Mouse (Mus musculus): Measurements from ENCODE around the gene Ebf4. TPM values are rescaled to one million over a fixed set of nuclear protein-coding genes. Genes with fewer than 3 reads are reported as not detected.

Ebf4 gene
- polyA plus RNA-seq (2014; fragmentation: Nextera tagmentation; extraction: Ambion mirVana): 1.3 and 1.4 TPM in 2 replicates

DNA sequence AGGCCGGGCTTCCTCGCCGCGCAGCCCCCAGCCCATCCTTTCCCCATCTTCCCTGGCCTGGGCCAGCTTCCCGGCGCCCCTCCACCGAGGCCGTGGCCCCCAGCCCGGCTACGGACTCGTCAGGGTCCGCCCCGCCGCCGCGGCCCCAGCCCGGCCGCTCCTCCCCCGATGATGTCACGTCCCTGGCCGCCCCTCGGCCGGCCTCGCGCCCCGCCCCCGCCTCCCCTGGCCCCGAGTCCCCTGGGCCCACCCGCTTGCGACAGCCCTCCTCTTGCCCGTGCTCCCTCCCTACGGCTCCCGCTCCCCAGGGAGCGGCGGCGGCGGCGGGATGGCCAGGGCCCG lies at the start of gene Ebf4:
TSS of gene Ebf4 (plus strand) at position 234 of the 342 bp plus-strand sequence.
- no peaks in the 10 kb centered on the region for H3K36me3 ChIP-seq (replicated peaks; ENCODE audit: control insufficient read depth, insufficient read depth, low read depth, low read length)
- peak within 1 kb of the TSS; percentile 78 for H3K9ac ChIP-seq (replicated peaks; ENCODE audit: low read length)
- WGBS: under 1% methylated on average over 21 of the region's 39 CpGs
- peaks cover 4% of the 10 kb centered on the region; the same call in 1 of the 2 replicates for H3K4me1 ChIP-seq (ENCODE audit: control insufficient read depth, insufficient read depth, low read length)
- DNase-seq (ENCODE audit: low spot score) (peak; percentile 81), ATAC-seq (replicated peaks; ENCODE audit: insufficient number of reproducible peaks, low FRiP score, low TSS enrichment, low read depth) (peak; percentile 54)
- peak within 1 kb of the TSS; percentile 28; the same call in 1 of the 2 replicates for H3K27ac ChIP-seq (replicated peaks; ENCODE audit: low read depth, low read length)
- peaks cover 6% of the 10 kb centered on the region; the same call in 1 of the 2 replicates for H3K27me3 ChIP-seq (ENCODE audit: control insufficient read depth, insufficient read depth, low read length)
- no peaks in the 10 kb centered on the region for H3K9me3 ChIP-seq (replicated peaks; ENCODE audit: control insufficient read depth, low read length)
- peak within 1 kb of the TSS; percentile 87 for H3K4me2 ChIP-seq (ENCODE audit: low read depth, low read length)
- peak within 1 kb of the TSS; percentile 72 for H3K4me3 ChIP-seq (ENCODE audit: low read depth, low read length)

DNA sequence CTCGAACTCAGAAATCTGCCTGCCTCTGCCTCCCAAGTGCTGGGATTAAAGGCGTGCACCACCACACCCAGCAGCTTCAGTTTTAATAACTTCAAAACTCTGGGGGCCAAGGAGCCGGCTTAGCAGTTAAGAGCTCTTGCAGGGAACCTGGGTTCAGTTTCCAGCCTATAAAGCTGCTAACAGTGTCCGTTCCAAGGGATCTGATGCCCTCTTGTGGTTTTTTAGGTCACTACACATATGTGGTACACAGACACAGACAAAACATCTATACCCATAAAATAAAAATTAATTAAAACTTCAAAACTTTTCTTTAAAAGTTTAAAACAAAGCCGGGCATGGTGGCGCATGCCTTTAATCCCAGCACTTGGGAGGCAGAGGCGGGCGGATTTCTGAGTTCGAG lies 48.1 kb upstream of the Ebf4 start:
- ATAC-seq (replicated peaks; ENCODE audit: insufficient number of reproducible peaks, low FRiP score, low TSS enrichment, low read depth): no peak
- no peaks in the 10 kb centered on the region for H3K27me3 ChIP-seq (ENCODE audit: control insufficient read depth, insufficient read depth, low read length)
- H3K4me3 ChIP-seq (ENCODE audit: low read depth, low read length): no peak overlapping the region
- H3K36me3 ChIP-seq (replicated peaks; ENCODE audit: control insufficient read depth, insufficient read depth, low read depth, low read length): no peaks in the 10 kb centered on the region
- no peaks in the 10 kb centered on the region for H3K4me1 ChIP-seq (ENCODE audit: control insufficient read depth, insufficient read depth, low read length)
- no peak overlapping the region for H3K9ac ChIP-seq (replicated peaks; ENCODE audit: low read length)
- H3K9me3 ChIP-seq (replicated peaks; ENCODE audit: control insufficient read depth, low read length): no peaks in the 10 kb centered on the region
- H3K27ac ChIP-seq (replicated peaks; ENCODE audit: low read depth, low read length): no peak overlapping the region
- WGBS: 54% methylated on average over 9 of the region's 9 CpGs
- H3K4me2 ChIP-seq (ENCODE audit: low read depth, low read length): no peak overlapping the region
- DNase-seq (ENCODE audit: low spot score): peak; percentile 70

DNA sequence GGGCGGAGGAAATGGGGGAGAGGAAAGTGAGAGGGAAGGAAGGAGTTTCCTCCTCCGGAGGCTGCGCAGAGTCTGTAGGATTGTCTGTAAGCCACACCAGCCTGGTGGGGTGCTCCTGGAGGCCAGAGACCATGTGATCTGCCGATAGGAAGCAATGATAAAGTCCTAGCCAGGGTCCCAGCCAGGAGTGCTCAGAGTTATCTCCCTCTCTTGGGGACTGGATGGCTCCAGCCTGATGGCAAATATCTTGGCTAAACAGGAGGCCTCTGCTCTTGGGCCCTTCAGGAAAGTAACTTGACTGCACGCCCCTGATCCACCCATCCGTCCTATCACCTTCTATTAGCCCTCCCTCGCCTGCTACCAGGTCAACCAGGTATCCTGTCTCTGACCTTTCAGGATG lies 46.7 kb upstream of the Ebf4 start:
- H3K9ac ChIP-seq (replicated peaks; ENCODE audit: low read length): no peak overlapping the region
- no peak for ATAC-seq (replicated peaks; ENCODE audit: insufficient number of reproducible peaks, low FRiP score, low TSS enrichment, low read depth)
- H3K36me3 ChIP-seq (replicated peaks; ENCODE audit: control insufficient read depth, insufficient read depth, low read depth, low read length): no peaks in the 10 kb centered on the region
- no peak overlapping the region for H3K27ac ChIP-seq (replicated peaks; ENCODE audit: low read depth, low read length)
- no peaks in the 10 kb centered on the region for H3K27me3 ChIP-seq (ENCODE audit: control insufficient read depth, insufficient read depth, low read length)
- 73% methylated on average over 7 of the region's 7 CpGs for WGBS
- no peak overlapping the region for H3K4me2 ChIP-seq (ENCODE audit: low read depth, low read length)
- DNase-seq (ENCODE audit: low spot score): no peak
- H3K4me3 ChIP-seq (ENCODE audit: low read depth, low read length): no peak overlapping the region
- no peaks in the 10 kb centered on the region for H3K9me3 ChIP-seq (replicated peaks; ENCODE audit: control insufficient read depth, low read length)
- no peaks in the 10 kb centered on the region for H3K4me1 ChIP-seq (ENCODE audit: control insufficient read depth, insufficient read depth, low read length)

DNA sequence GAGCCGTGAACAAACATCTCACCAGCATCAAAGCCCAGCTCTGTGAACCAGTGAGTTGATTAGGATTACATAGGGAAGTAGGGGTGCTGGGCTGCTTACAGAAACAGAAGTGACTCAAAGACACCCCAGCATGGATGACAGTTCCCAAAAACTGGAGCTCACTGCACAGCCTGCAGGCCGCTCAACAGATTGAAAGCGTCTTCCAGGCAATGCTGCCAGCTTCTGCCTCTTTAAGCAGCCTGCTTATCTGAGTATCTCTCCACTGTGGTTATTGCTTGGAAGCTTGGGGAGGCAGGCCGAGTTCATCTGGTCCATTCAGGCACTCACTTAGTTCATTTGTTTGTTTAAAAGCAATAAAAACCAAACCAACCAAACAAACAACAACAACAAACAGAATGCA lies 38.2 kb upstream of the Ebf4 start:
- no peak for ATAC-seq (replicated peaks; ENCODE audit: insufficient number of reproducible peaks, low FRiP score, low TSS enrichment, low read depth)
- no peak overlapping the region for H3K9ac ChIP-seq (replicated peaks; ENCODE audit: low read length)

DNA sequence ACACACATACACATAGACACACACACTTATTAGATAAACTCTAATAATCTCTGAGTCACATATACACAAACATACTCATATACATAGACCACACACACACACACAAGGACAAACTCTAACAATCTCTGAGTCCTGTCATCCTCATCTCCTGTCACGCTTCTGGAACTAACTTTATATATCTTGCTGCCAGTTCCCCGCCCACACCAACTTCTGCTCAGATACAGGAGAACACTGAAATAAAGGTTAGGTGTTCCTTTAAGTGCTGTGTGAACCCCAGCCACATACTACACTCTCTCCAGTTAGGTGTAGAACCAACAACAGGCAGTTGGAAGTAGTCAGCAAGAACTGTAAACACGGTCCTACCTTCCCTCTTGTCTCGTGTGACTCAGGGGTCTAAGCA lies 34.1 kb upstream of the Ebf4 start:
- Histone ChIP-seq H3K27ac (replicated peaks; ENCODE audit: low read depth, low read length) (no peak overlapping the region), H3K9ac (replicated peaks; ENCODE audit: low read length) (no peak overlapping the region), H3K4me2 (ENCODE audit: low read depth, low read length) (no peak overlapping the region), H3K27me3 (ENCODE audit: control insufficient read depth, insufficient read depth, low read length) (no peaks in the 10 kb centered on the region), H3K4me1 (ENCODE audit: control insufficient read depth, insufficient read depth, low read length) (no peaks in the 10 kb centered on the region), H3K36me3 (replicated peaks; ENCODE audit: control insufficient read depth, insufficient read depth, low read depth, low read length) (no peaks in the 10 kb centered on the region), H3K4me3 (ENCODE audit: low read depth, low read length) (no peak overlapping the region), H3K9me3 (replicated peaks; ENCODE audit: control insufficient read depth, low read length) (no peaks in the 10 kb centered on the region)
- DNase-seq (ENCODE audit: low spot score) (no peak), ATAC-seq (replicated peaks; ENCODE audit: insufficient number of reproducible peaks, low FRiP score, low TSS enrichment, low read depth) (no peak)
- 89% methylated on average over 4 of the region's 4 CpGs for WGBS

More for the DNA sequence above, 38.2 kb upstream of the Ebf4 start:
- no peaks in the 10 kb centered on the region for H3K4me1 ChIP-seq (ENCODE audit: control insufficient read depth, insufficient read depth, low read length)
- no peak for DNase-seq (ENCODE audit: low spot score)
- no peaks in the 10 kb centered on the region for H3K36me3 ChIP-seq (replicated peaks; ENCODE audit: control insufficient read depth, insufficient read depth, low read depth, low read length)
- WGBS: 84% methylated on average over 4 of the region's 4 CpGs
- no peak overlapping the region for H3K4me2 ChIP-seq (ENCODE audit: low read depth, low read length)
- H3K27me3 ChIP-seq (ENCODE audit: control insufficient read depth, insufficient read depth, low read length): no peaks in the 10 kb centered on the region
- H3K9me3 ChIP-seq (replicated peaks; ENCODE audit: control insufficient read depth, low read length): no peaks in the 10 kb centered on the region
- no peak overlapping the region for H3K4me3 ChIP-seq (ENCODE audit: low read depth, low read length)
- H3K27ac ChIP-seq (replicated peaks; ENCODE audit: low read depth, low read length): no peak overlapping the region

DNA sequence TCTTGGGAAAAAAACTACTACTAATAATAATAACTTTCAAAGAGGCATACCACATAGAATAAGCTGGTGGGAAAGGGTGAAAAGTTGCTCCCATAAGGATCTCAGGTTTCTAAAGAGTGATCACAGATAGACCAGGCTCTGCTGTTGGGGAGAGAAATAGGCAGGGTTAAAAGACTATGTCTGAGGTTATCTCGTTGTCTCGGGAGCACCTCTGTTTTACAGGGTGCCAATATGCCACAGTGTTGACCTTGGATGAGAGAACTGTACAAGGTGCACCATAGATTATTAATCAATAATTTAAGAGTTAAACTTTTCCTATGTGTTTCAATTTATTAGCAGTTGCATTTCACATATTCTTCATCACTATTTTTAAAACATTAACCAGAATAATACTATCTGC lies 33.1 kb upstream of the Ebf4 start:
- Histone ChIP-seq H3K4me2 (ENCODE audit: low read depth, low read length) (no peak overlapping the region), H3K36me3 (replicated peaks; ENCODE audit: control insufficient read depth, insufficient read depth, low read depth, low read length) (no peaks in the 10 kb centered on the region), H3K9me3 (replicated peaks; ENCODE audit: control insufficient read depth, low read length) (no peaks in the 10 kb centered on the region), H3K27me3 (ENCODE audit: control insufficient read depth, insufficient read depth, low read length) (no peaks in the 10 kb centered on the region), H3K4me3 (ENCODE audit: low read depth, low read length) (no peak overlapping the region), H3K27ac (replicated peaks; ENCODE audit: low read depth, low read length) (no peak overlapping the region), H3K4me1 (ENCODE audit: control insufficient read depth, insufficient read depth, low read length) (no peaks in the 10 kb centered on the region), H3K9ac (replicated peaks; ENCODE audit: low read length) (no peak overlapping the region)
- ATAC-seq (replicated peaks; ENCODE audit: insufficient number of reproducible peaks, low FRiP score, low TSS enrichment, low read depth): no peak
- no peak for DNase-seq (ENCODE audit: low spot score)
- 78% methylated on average over 2 of the region's 2 CpGs for WGBS

DNA sequence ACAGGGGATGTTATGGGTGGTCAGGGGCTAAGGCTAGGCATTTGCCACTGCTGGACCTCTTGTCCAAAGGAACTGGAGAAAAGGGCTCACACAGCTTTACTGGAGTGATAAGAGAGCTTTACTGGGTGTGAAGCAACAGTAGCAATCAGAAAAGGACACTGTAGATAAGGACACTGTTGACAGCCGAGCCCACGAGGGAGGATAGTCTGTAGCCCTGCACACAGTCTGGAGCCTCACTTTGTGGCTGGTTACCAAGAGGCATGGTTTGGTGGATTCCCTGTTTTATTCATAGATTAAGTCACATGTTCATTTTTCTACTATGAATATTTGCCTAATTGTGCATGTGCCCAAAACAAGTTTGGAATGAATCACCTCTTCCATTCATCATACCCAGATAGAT lies 32.6 kb upstream of the Ebf4 start:
- no peak overlapping the region for H3K4me3 ChIP-seq (ENCODE audit: low read depth, low read length)
- no peak overlapping the region for H3K27ac ChIP-seq (replicated peaks; ENCODE audit: low read depth, low read length)
- H3K27me3 ChIP-seq (ENCODE audit: control insufficient read depth, insufficient read depth, low read length): no peaks in the 10 kb centered on the region
- H3K4me1 ChIP-seq (ENCODE audit: control insufficient read depth, insufficient read depth, low read length): no peaks in the 10 kb centered on the region
- H3K9me3 ChIP-seq (replicated peaks; ENCODE audit: control insufficient read depth, low read length): no peaks in the 10 kb centered on the region
- DNase-seq (ENCODE audit: low spot score): no peak
- H3K36me3 ChIP-seq (replicated peaks; ENCODE audit: control insufficient read depth, insufficient read depth, low read depth, low read length): no peaks in the 10 kb centered on the region
- no peak overlapping the region for H3K4me2 ChIP-seq (ENCODE audit: low read depth, low read length)
- 92% methylated on average over 2 of the region's 2 CpGs for WGBS
- ATAC-seq (replicated peaks; ENCODE audit: insufficient number of reproducible peaks, low FRiP score, low TSS enrichment, low read depth): no peak
- H3K9ac ChIP-seq (replicated peaks; ENCODE audit: low read length): no peak overlapping the region

DNA sequence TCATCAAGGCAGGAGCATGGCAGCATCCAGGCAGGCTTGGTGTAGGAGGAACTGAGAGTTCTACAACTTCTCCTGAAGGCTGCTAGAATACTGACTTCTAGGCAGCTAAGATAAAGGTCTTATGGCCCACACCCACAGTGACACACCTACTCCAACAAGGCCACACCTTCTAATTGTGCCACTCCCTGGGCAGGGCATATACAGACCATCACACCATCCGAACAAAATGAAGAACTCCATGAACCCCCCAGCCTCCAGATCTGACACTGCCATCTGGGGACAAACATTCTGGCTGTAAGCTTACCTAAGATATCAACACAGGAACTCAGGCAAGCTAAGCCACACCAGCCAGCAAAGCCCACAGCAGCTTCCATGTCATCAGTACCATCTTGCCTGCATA lies 29.4 kb upstream of the Ebf4 start:
- WGBS: 90% methylated on average over 1 of the region's 1 CpGs
- ATAC-seq (replicated peaks; ENCODE audit: insufficient number of reproducible peaks, low FRiP score, low TSS enrichment, low read depth): no peak
- H3K36me3 ChIP-seq (replicated peaks; ENCODE audit: control insufficient read depth, insufficient read depth, low read depth, low read length): no peaks in the 10 kb centered on the region

More for the DNA sequence above, 29.4 kb upstream of the Ebf4 start:
- no peaks in the 10 kb centered on the region for H3K27me3 ChIP-seq (ENCODE audit: control insufficient read depth, insufficient read depth, low read length)
- no peak overlapping the region for H3K9ac ChIP-seq (replicated peaks; ENCODE audit: low read length)
- no peaks in the 10 kb centered on the region for H3K9me3 ChIP-seq (replicated peaks; ENCODE audit: control insufficient read depth, low read length)
- H3K27ac ChIP-seq (replicated peaks; ENCODE audit: low read depth, low read length): no peak overlapping the region
- H3K4me2 ChIP-seq (ENCODE audit: low read depth, low read length): no peak overlapping the region
- no peak for DNase-seq (ENCODE audit: low spot score)
- no peaks in the 10 kb centered on the region for H3K4me1 ChIP-seq (ENCODE audit: control insufficient read depth, insufficient read depth, low read length)
- H3K4me3 ChIP-seq (ENCODE audit: low read depth, low read length): no peak overlapping the region

All from embryonic facial prominence, embryonic 11.5 days (tissue).